Mouse (Mus musculus) embryonic facial prominence, embryonic 13.5 days (tissue): ENCODE results near the gene Cdkl1. TPM values are rescaled to one million over a fixed set of nuclear protein-coding genes. Genes with fewer than 3 reads are reported as not detected.

Experiments used
- microRNA counts: library from miRNA; unstranded; fragments of <30 nt; microRNA quantifications from one replicate; lab custom pipeline; 2016
- microRNA-seq: library from miRNA; unstranded; fragments of <30 nt; microRNA quantifications from one replicate; pipeline ENCODE4, GENCODE M21; 2016
- polyA plus RNA-seq: library from polyadenylated mRNA; unstranded; fragments of >200 nt; fragmentation: Nextera tagmentation; extraction: Ambion mirVana; gene quantifications from 2 replicates; pipeline ENCODE4 v1.2.1, GENCODE M21; 2015

Cdkl1 gene
- polyA plus RNA-seq, 1 experiment from 2014 or later: 2.7 TPM

MicroRNA genes within 50 kb of the gene (microRNA counts, 519-probe panel; counts per million panel counts)
- 236 counts per million, percentile 44 among the panel's probes with 10 or more counts for microRNA mmu-miR-681 (lab: Ali Mortazavi, UCI)

Small RNA genes lying within 50 kb of the gene (microRNA-seq; reads per million reads assigned to microRNA genes)
- not detected for gene Mir681

Other genes with a start within 250 kb of the Cdkl1 start
- gene Vcpkmt, start 208.2 kb downstream of the Cdkl1 start, polyA plus RNA-seq: 30.8 and 36.9 TPM in 2 replicates
- 12.9 and 13.3 TPM in 2 replicates for gene Sos2, start 109.4 kb downstream of the Cdkl1 start, polyA plus RNA-seq
- gene L2hgdh, start 66.4 kb downstream of the Cdkl1 start, polyA plus RNA-seq: 16.8 and 17.5 TPM in 2 replicates
- 30.4 and 39.3 TPM in 2 replicates for gene Atp5s, start 66.3 kb downstream of the Cdkl1 start, polyA plus RNA-seq
- 5.5 and 6.6 TPM in 2 replicates for gene Atl1, start 101.3 kb upstream of the Cdkl1 start, polyA plus RNA-seq
- gene Map4k5, start 101.9 kb upstream of the Cdkl1 start, polyA plus RNA-seq: 39.5 and 46.3 TPM in 2 replicates
- gene Sav1, start 195.7 kb upstream of the Cdkl1 start, polyA plus RNA-seq: 4.4 and 8.7 TPM in 2 replicates